Mouse (Mus musculus) kidney, adult 11 months (tissue): Measurements from ENCODE around the gene Cer1.

Experiments used
- DNase-seq: peaks from one replicate; pipeline ENCODE4 v3.0.0; 2022

Cer1 gene

GRCm38 (mm10) chr4:82872548-82872947 is 12.4 kb downstream of the Cer1 start:
- DNase-seq = no peak

GRCm38 (mm10) chr4:82872121-82872520 is 12.8 kb downstream of the Cer1 start:
- DNase-seq = no peak

- DNase-seq = no peak
Observed at GRCm38 (mm10) chr4:82870931-82871330, 14.0 kb downstream of the Cer1 start.

GRCm38 (mm10) chr4:82867731-82868445 is 17.1 kb downstream of the Cer1 start:
- no peak for DNase-seq

GRCm38 (mm10) chr4:82867111-82867510 is 17.8 kb downstream of the Cer1 start:
- no peak for DNase-seq

GRCm38 (mm10) chr4:82864974-82865699 is 19.8 kb downstream of the Cer1 start:
- DNase-seq = no peak

GRCm38 (mm10) chr4:82863316-82863715 is 21.6 kb downstream of the Cer1 start:
- peak; percentile 10 for DNase-seq

- DNase-seq = no peak
Observed at GRCm38 (mm10) chr4:82861451-82861850, 23.5 kb downstream of the Cer1 start.

GRCm38 (mm10) chr4:82860566-82860965 is 24.4 kb downstream of the Cer1 start:
- DNase-seq = no peak

GRCm38 (mm10) chr4:82859131-82860125 is 25.5 kb downstream of the Cer1 start, which contains the start of gene Zdhhc21:
Gene Zdhhc21, minus strand, starts transcription at chr4:82859958.
- peak; percentile 79 for DNase-seq

- no peak for DNase-seq
Observed at GRCm38 (mm10) chr4:82858431-82859010, 26.4 kb downstream of the Cer1 start.

- no peak for DNase-seq
Observed at GRCm38 (mm10) chr4:82856986-82857385, 28.0 kb downstream of the Cer1 start.

GRCm38 (mm10) chr4:82853809-82854208 is 31.1 kb downstream of the Cer1 start:
- no peak for DNase-seq

- no peak for DNase-seq
Observed at GRCm38 (mm10) chr4:82848552-82849234, 36.3 kb downstream of the Cer1 start.

- DNase-seq = no peak
Observed at GRCm38 (mm10) chr4:82837526-82838240, 47.3 kb downstream of the Cer1 start.
